ENCODE assay signal across 20 mouse cellular contexts in genomic region chr2:159565255-159565654, GRCm38 (mm10).
"Had no signal": no experiment of that assay in that cellular context is flagged by ENCODE, and none has a peak within 500 bp of the region (broad histone marks: within the 10 kb centered on the region; RNA-seq: fewer than 3 reads in every experiment).

No protein-coding gene starts in this region.

- DNase-seq: kidney, adult 9 months; kidney, postnatal 14 days; kidney, postnatal 4 days; liver; liver, postnatal 0 days; lung, embryonic 14.5 days; right cerebral cortex, adult 18-20 months; right cerebral cortex, postnatal 14 days; right cerebral cortex, postnatal 4 days; spleen, adult 18-20 months; thymus, postnatal 25 days had no signal

- H3K27ac ChIP-seq: limb, embryonic 10.5 days; limb, embryonic 13.5 days; liver, embryonic 14.5 days; macrophage; midbrain, embryonic 12.5 days; midbrain, embryonic 15.5 days; neural tube, embryonic 13.5 days; stomach, embryonic 15.5 days had no signal

- H3K4me3 ChIP-seq: limb, embryonic 10.5 days; limb, embryonic 13.5 days; midbrain, embryonic 12.5 days; midbrain, embryonic 15.5 days; neural tube, embryonic 13.5 days; stomach, embryonic 15.5 days had no signal

- H3K4me2 ChIP-seq: limb, embryonic 13.5 days; lung, embryonic 14.5 days; midbrain, embryonic 12.5 days; midbrain, embryonic 15.5 days; neural tube, embryonic 13.5 days; stomach, embryonic 15.5 days had no signal

- H3K9me3 ChIP-seq: limb, embryonic 10.5 days; limb, embryonic 13.5 days; midbrain, embryonic 12.5 days; midbrain, embryonic 15.5 days; neural tube, embryonic 13.5 days; stomach, embryonic 15.5 days had no signal

- H3K9ac ChIP-seq: limb, embryonic 13.5 days; liver, embryonic 14.5 days; liver, postnatal 0 days; lung, embryonic 14.5 days; midbrain, embryonic 12.5 days; midbrain, embryonic 15.5 days; neural tube, embryonic 13.5 days; stomach, embryonic 15.5 days had no signal

- H3K36me3 ChIP-seq: limb, embryonic 10.5 days; limb, embryonic 13.5 days; midbrain, embryonic 12.5 days; midbrain, embryonic 15.5 days; neural tube, embryonic 13.5 days; stomach, embryonic 15.5 days had no signal

- ATAC-seq: liver, postnatal 0 days; lung, postnatal 0 days; midbrain, embryonic 15.5 days had no signal

- H3K4me1 ChIP-seq: midbrain, embryonic 12.5 days; midbrain, embryonic 15.5 days; neural tube, embryonic 13.5 days; stomach, embryonic 15.5 days had no signal

- H3K27me3 ChIP-seq: midbrain, embryonic 12.5 days; midbrain, embryonic 15.5 days; neural tube, embryonic 13.5 days; stomach, embryonic 15.5 days had no signal
